Mouse (Mus musculus) cerebellum, adult 9-11 months (tissue): Measurements from ENCODE around the gene Sh2b3.

Experiments
- DNase-seq: peaks from one replicate; pipeline ENCODE4 v3.0.0; 2022

Gene Sh2b3

GRCm38 (mm10) chr5:121837441-121838340 is at the start of gene Sh2b3:
Gene Sh2b3 (minus strand): TSS chr5:121837646.
- no peak for DNase-seq

- DNase-seq, result no peak
These were observed 45.9 kb upstream of the Sh2b3 start for GRCm38 (mm10) chr5:121883356-121883755.

GRCm38 (mm10) chr5:121879211-121879610 is 41.8 kb upstream of the Sh2b3 start:
- no peak for DNase-seq

GRCm38 (mm10) chr5:121878703-121879102 is 41.3 kb upstream of the Sh2b3 start:
- no peak for DNase-seq

GRCm38 (mm10) chr5:121876901-121877300 is 39.5 kb upstream of the Sh2b3 start:
- no peak for DNase-seq

- no peak for DNase-seq
These were observed 37.6 kb upstream of the Sh2b3 start for GRCm38 (mm10) chr5:121875041-121875440.

GRCm38 (mm10) chr5:121872158-121872557 is 34.7 kb upstream of the Sh2b3 start:
- DNase-seq, result peak; percentile 69

GRCm38 (mm10) chr5:121871515-121872030 is 34.1 kb upstream of the Sh2b3 start:
- DNase-seq, result no peak

GRCm38 (mm10) chr5:121870832-121871231 is 33.4 kb upstream of the Sh2b3 start:
- no peak for DNase-seq

GRCm38 (mm10) chr5:121867963-121868362 is 30.5 kb upstream of the Sh2b3 start:
- no peak for DNase-seq

GRCm38 (mm10) chr5:121864330-121864729 is 26.9 kb upstream of the Sh2b3 start:
- DNase-seq, result no peak

GRCm38 (mm10) chr5:121861964-121862363 is 24.5 kb upstream of the Sh2b3 start:
- no peak for DNase-seq

GRCm38 (mm10) chr5:121858427-121858826 is 21.0 kb upstream of the Sh2b3 start:
- no peak for DNase-seq

GRCm38 (mm10) chr5:121856740-121857139 is 19.3 kb upstream of the Sh2b3 start:
- no peak for DNase-seq

GRCm38 (mm10) chr5:121854768-121855167 is 17.3 kb upstream of the Sh2b3 start:
- no peak for DNase-seq

GRCm38 (mm10) chr5:121853368-121854051 is 16.1 kb upstream of the Sh2b3 start:
- peak; percentile 65 for DNase-seq

- peak; percentile 68 for DNase-seq
These were observed 12.3 kb upstream of the Sh2b3 start for GRCm38 (mm10) chr5:121849478-121850349.

GRCm38 (mm10) chr5:121848743-121849142 is 11.3 kb upstream of the Sh2b3 start, which contains the start of gene Pheta1:
Gene Pheta1 (plus strand): TSS chr5:121848984.
- DNase-seq, result peak; percentile 92

- peak; percentile 63 for DNase-seq
These were observed 10.6 kb upstream of the Sh2b3 start for GRCm38 (mm10) chr5:121848035-121848519.

- peak; percentile 34 for DNase-seq
These were observed 9.8 kb upstream of the Sh2b3 start for GRCm38 (mm10) chr5:121847269-121847668.

- DNase-seq, result no peak
These were observed 8.9 kb upstream of the Sh2b3 start for GRCm38 (mm10) chr5:121846322-121846721.

- DNase-seq, result peak; percentile 28
These were observed 7.9 kb upstream of the Sh2b3 start for GRCm38 (mm10) chr5:121845361-121845760.
